Mouse (Mus musculus): ENCODE measurements around the gene Slc1a3.

GRCm38 (mm10) chr15:8628150-8628549 is 82.4 kb downstream of the Slc1a3 start:
- TF ChIP-seq POLR2A (IDR thresholded peaks at IDR 0.05; ENCODE audit: low read depth, low read length) = no peak
- TF ChIP-seq CTCF (IDR thresholded peaks at IDR 0.05; ENCODE audit: borderline replicate concordance, insufficient read depth, low read length) = no peak
